Mouse (Mus musculus): Measurements from ENCODE around the gene Gen1. TPM values are rescaled to one million over a fixed set of nuclear protein-coding genes. Genes with fewer than 3 reads are reported as not detected.

Gene Gen1
- polyA plus RNA-seq (2015; fragmentation: Nextera tagmentation; extraction: Ambion mirVana) = 1.5 and 1.9 TPM in 2 replicates

GRCm38 (mm10) chr12:11265382-11266281 lies at the start of gene Gen1, which contains the start of gene Smc6:
Gene Gen1, minus strand, starts transcription at chr12:11265801.
Gene Smc6, plus strand, starts transcription at chr12:11265886.

GRCm38 (mm10) chr12:11208872-11209271 lies 56.7 kb downstream of the Gen1 start, which contains the start of gene Msgn1:
Gene Msgn1, minus strand, starts transcription at chr12:11208972.

Small RNA genes within 50 kb of the gene (microRNA-seq; reads per million reads assigned to microRNA genes)
- 0 to 0.21 reads per million in 2 experiments for gene Mir7675

Other genes starting within 250 kb of the Gen1 start
- gene Kcns3, start 114.7 kb downstream of the Gen1 start, polyA plus RNA-seq (2015; fragmentation: Nextera tagmentation; extraction: Ambion mirVana) = 0.35 and 1.2 TPM in 2 replicates
- gene Msgn1, start 56.8 kb downstream of the Gen1 start, polyA plus RNA-seq (2015; fragmentation: Nextera tagmentation; extraction: Ambion mirVana) = 0.35 and 0.61 TPM in 2 replicates
- gene Smc6, start 85 bp upstream of the Gen1 start, polyA plus RNA-seq (2015; fragmentation: Nextera tagmentation; extraction: Ambion mirVana) = 141 and 144 TPM in 2 replicates
- 0.32 and 0.33 TPM in 2 replicates for gene Vsnl1, start 170.8 kb upstream of the Gen1 start, polyA plus RNA-seq (2015; fragmentation: Nextera tagmentation; extraction: Ambion mirVana)
- gene Rad51ap2, start 190.3 kb upstream of the Gen1 start, polyA plus RNA-seq (2015; fragmentation: Nextera tagmentation; extraction: Ambion mirVana) = 0.16 and 0.23 TPM in 2 replicates